ENCODE assay signal across 7 mouse cellular contexts in the genomic region with DNA sequence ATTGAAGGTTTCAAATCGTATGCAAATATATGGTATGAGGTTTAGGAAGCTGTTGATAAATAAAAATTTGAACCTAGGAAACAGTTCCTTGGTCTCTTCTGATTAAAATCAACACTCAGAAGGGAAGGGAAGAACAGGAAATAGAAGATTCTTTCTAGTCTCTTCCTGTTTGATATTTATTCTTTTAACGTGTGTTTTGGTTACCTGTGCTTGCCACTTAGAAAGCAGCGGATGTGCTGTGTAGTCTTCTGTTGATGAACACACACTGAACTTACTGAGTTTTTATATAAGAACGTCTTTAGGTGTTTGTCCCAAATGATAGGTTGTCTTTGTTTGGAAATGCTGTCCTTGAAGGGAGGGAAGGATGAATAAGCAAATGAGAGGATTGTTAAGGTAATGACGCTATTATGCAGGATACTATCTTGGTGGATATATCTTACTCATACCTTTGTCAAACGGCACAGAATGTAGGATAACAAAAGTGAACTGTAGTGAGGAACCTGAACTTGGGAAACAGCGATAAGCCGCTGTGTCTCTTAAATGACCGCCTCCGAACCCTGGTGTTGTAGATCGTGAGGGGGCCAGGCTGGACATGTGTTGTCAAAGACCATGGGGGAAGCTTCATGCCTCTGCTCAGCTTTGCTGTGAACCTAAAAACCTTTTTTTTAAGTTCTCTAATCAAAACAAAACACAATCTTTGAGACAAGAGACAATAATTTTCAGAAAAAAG. TPM values are rescaled to one million over a fixed set of nuclear protein-coding genes. Genes with fewer than 3 reads are reported as not detected.
DNase-seq lines count a peak whose midpoint lies in the region; ATAC-seq lines count a peak whose summit lies in the region.

No protein-coding gene starts in this region.

- H3K4me3 ChIP-seq in lung, embryonic 16.5 days (ENCODE audit: low read length), result peak overlapping the region; percentile 72
- H3K4me3 ChIP-seq in embryonic facial prominence, embryonic 13.5 days, result peak overlapping the region; percentile 80
- H3K4me3 ChIP-seq in intestine, embryonic 16.5 days (ENCODE audit: low read length), result peak overlapping the region; percentile 91
- H3K4me3 ChIP-seq in neural tube, embryonic 15.5 days (replicated peaks), result peak overlapping the region; percentile 86

- H3K36me3 ChIP-seq in lung, embryonic 16.5 days (ENCODE audit: control insufficient read depth, insufficient read depth, low read length), result no peaks in the 10 kb centered on the region
- no peaks in the 10 kb centered on the region for H3K36me3 ChIP-seq in embryonic facial prominence, embryonic 13.5 days
- H3K36me3 ChIP-seq in intestine, embryonic 16.5 days (ENCODE audit: control insufficient read depth, insufficient read depth, low read length), result no peaks in the 10 kb centered on the region
- no peaks in the 10 kb centered on the region for H3K36me3 ChIP-seq in neural tube, embryonic 15.5 days

- no peak for DNase-seq in lung, postnatal 25 days (ENCODE audit: low spot score)
- DNase-seq in adrenal gland, postnatal 36 days, result no peak
- DNase-seq in left cerebral cortex, postnatal 10 days (ENCODE audit: extremely low spot score in 1 of 2, low spot score in 2 of 2), result no peak

- no peaks in the 10 kb centered on the region for H3K9me3 ChIP-seq in lung, embryonic 16.5 days (ENCODE audit: control insufficient read depth, low read length)
- no peaks in the 10 kb centered on the region for H3K9me3 ChIP-seq in embryonic facial prominence, embryonic 13.5 days
- H3K9me3 ChIP-seq in intestine, embryonic 16.5 days (ENCODE audit: control insufficient read depth, low read length), result no peaks in the 10 kb centered on the region
- H3K9me3 ChIP-seq in neural tube, embryonic 15.5 days (replicated peaks), result no peaks in the 10 kb centered on the region

- 0 out of 2 replicates have a peak, but pooled peaks cover 2% of the 10 kb centered on the region for H3K27me3 ChIP-seq in lung, embryonic 16.5 days (ENCODE audit: control insufficient read depth, insufficient read depth, low read depth, low read length)
- no peaks in the 10 kb centered on the region for H3K27me3 ChIP-seq in embryonic facial prominence, embryonic 13.5 days
- H3K27me3 ChIP-seq in intestine, embryonic 16.5 days (replicated peaks; ENCODE audit: control insufficient read depth, insufficient read depth, low read length), result no peaks in the 10 kb centered on the region
- no peaks in the 10 kb centered on the region for H3K27me3 ChIP-seq in neural tube, embryonic 15.5 days (replicated peaks)

- WGBS in lung, embryonic 16.5 days, result 37% methylated on average over 11 of the region's 11 CpGs
- WGBS in embryonic facial prominence, embryonic 13.5 days, result 51% methylated on average over 11 of the region's 11 CpGs
- WGBS in intestine, embryonic 16.5 days, result 42% methylated on average over 11 of the region's 11 CpGs
- WGBS in neural tube, embryonic 15.5 days, result 58% methylated on average over 11 of the region's 11 CpGs

- intact Hi-C loops in left cerebral cortex, postnatal 10 days (cut with DNase I), result no loop called here

- no peak for ATAC-seq in lung, embryonic 16.5 days (ENCODE audit: low read depth)
- ATAC-seq in embryonic facial prominence, embryonic 13.5 days (ENCODE audit: insufficient number of reproducible peaks, insufficient read depth, low FRiP score, low TSS enrichment, low read depth), result no peak
- no peak for ATAC-seq in intestine, embryonic 16.5 days
- no peak for ATAC-seq in neural tube, embryonic 15.5 days (ENCODE audit: low FRiP score)

- no peak overlapping the region for H3K27ac ChIP-seq in lung, embryonic 16.5 days (ENCODE audit: low read length)
- H3K27ac ChIP-seq in embryonic facial prominence, embryonic 13.5 days, result no peak overlapping the region
- H3K27ac ChIP-seq in intestine, embryonic 16.5 days (ENCODE audit: low read length), result no peak overlapping the region
- no peak overlapping the region for H3K27ac ChIP-seq in neural tube, embryonic 15.5 days (replicated peaks)

- peak overlapping the region; percentile 89 for H3K4me2 ChIP-seq in lung, embryonic 16.5 days (ENCODE audit: low read depth, low read length)
- H3K4me2 ChIP-seq in embryonic facial prominence, embryonic 13.5 days, result peak overlapping the region; percentile 89
- H3K4me2 ChIP-seq in intestine, embryonic 16.5 days (ENCODE audit: low read depth, low read length), result peak overlapping the region; percentile 79
- H3K4me2 ChIP-seq in neural tube, embryonic 15.5 days, result peak overlapping the region; percentile 90

- H3K4me1 ChIP-seq in lung, embryonic 16.5 days (replicated peaks; ENCODE audit: control insufficient read depth, insufficient read depth, low read length), result peaks cover 6% of the 10 kb centered on the region; the same call in 1 of the 2 replicates
- H3K4me1 ChIP-seq in embryonic facial prominence, embryonic 13.5 days, result peaks cover 13% of the 10 kb centered on the region
- H3K4me1 ChIP-seq in intestine, embryonic 16.5 days (ENCODE audit: control insufficient read depth, insufficient read depth, low read length), result peaks cover 20% of the 10 kb centered on the region
- H3K4me1 ChIP-seq in neural tube, embryonic 15.5 days, result peaks cover 14% of the 10 kb centered on the region

- H3K9ac ChIP-seq in lung, embryonic 16.5 days (ENCODE audit: low read length), result no peak overlapping the region
- H3K9ac ChIP-seq in embryonic facial prominence, embryonic 13.5 days, result peak overlapping the region; percentile 17; the same call in 1 of the 2 replicates
- no peak overlapping the region for H3K9ac ChIP-seq in intestine, embryonic 16.5 days (ENCODE audit: low read depth, low read length)
- no peak overlapping the region for H3K9ac ChIP-seq in neural tube, embryonic 15.5 days (replicated peaks)

RNA-seq across cellular contexts. Expression of a gene that starts 1.4 kb away (rescaled TPM):
- polyA plus RNA-seq in lung, embryonic 16.5 days (2015; fragmentation: Nextera tagmentation; extraction: Ambion mirVana), result 66.3 and 68.2 TPM in 2 replicates
- 63.5 and 76.4 TPM in 2 replicates for polyA plus RNA-seq in embryonic facial prominence, embryonic 13.5 days (2015; fragmentation: Nextera tagmentation; extraction: Ambion mirVana)
- polyA plus RNA-seq in intestine, embryonic 16.5 days (2015; fragmentation: Nextera tagmentation; extraction: Ambion mirVana), result 90.1 and 97.0 TPM in 2 replicates
- polyA plus RNA-seq in neural tube, embryonic 15.5 days (2015; fragmentation: Nextera tagmentation; extraction: Ambion mirVana), result 69.5 and 79.0 TPM in 2 replicates
- total RNA-seq in adrenal gland, postnatal 36 days (2021), result 10 to 100 TPM in 1 of 2 experiments, 1 to 10 TPM in 1; 8.7 to 12.3 TPM
- total RNA-seq in left cerebral cortex, postnatal 10 days (2021), result 1 to 10 TPM; 7.0 to 8.2 TPM
